Mouse (Mus musculus): ENCODE data around the gene Mpz.
"Not testable (repeated sequence)": the region's sequence is repeated elsewhere in the genome, so short reads cannot be mapped to it uniquely, and the experiment has no call there.

Mpz gene

DNA sequence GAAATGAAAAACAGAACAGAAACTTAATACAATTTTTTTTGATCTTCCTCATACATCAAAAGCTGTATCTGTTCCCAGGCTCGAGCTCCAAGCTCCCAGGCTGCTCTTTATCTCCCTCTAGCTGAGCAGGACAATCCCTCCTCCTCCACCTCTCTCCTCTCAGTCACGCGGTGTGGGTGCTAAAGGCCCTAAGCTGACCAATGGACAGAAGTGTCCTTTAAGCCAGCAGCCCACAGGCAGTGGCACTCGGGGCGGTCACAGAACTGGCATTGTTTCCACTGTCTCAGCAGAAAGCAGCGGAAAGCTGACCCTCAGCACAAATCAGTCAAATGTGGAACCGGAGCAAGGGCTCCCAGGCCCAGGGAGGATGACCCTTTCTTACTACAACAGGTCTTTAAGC, 21.3 kb upstream of the Mpz start:
- DNase-seq (ENCODE audit: low spot score) = no peak

DNA sequence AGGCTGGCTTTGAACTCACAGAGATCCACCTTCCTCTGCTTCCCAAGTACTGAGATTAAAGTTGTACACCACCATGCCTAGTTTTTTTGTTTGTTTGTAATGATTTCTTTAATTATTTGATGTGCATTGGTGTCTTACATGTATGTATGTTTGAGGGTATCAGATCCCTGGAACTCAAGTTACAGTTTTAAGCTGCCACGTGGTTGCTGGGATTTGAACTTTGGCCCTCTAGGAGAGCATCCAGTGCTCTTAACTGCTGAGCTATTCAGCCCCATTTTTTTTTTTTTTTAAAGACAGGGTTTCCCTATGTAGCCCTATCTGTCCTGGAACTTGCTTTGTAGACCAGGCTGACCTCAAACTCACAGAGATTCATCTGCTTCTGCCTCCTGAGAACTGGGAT, 19.5 kb upstream of the Mpz start:
- DNase-seq (ENCODE audit: low spot score) = no peak

DNA sequence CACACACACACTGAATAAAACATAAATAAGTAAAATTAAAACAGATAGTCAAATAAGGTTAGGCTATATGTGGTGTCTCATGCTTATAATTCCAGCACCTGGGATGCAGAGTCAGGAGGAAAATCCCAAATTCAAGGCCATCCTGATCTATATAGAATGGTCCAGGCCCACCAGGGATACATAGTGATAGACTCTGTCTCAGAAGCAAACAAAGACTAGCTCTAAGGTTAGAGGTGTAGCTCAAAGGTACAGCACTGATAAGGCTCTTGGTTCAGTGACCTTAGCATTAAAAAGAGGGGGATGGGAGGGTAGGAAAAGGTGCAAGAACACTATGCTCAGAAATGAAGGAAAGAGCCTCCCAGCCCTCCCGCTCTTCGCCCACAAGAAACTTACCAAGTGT, 14.9 kb upstream of the Mpz start:
- DNase-seq (ENCODE audit: low spot score) = no peak

DNA sequence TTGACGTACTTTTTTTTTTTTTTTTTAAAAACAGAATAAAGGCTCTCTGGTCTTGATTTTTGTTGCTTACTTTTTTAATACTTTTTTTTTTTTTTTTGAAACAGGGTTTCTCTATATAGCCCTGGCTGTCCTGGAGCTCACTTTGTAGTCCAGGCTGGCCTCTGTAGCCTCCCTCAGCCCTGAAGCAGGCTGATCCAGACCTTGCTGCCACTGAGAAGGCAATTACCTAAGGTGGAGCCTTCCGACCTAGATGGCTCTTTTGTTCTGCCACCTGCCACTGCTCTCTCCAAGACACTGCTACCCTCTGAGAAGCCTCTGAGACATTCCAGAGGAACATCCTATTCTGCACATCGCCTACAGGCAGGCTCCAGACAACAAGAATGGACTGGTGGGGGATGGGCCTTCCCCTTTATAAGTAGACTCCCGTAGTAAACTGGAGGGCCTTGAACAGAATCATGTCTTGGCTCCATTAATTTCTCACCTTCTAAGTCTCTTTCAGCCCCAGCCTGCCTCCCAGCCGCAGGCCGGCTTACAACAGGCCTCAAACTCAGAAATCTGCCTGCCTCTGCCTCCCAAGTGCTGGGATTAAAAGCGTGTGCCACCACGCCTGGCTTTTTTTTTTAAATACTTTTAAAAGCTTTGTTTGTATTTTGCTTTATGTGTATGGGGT, 12.9 kb upstream of the Mpz start:
- not testable (repeated sequence) for DNase-seq (ENCODE audit: low spot score)

DNA sequence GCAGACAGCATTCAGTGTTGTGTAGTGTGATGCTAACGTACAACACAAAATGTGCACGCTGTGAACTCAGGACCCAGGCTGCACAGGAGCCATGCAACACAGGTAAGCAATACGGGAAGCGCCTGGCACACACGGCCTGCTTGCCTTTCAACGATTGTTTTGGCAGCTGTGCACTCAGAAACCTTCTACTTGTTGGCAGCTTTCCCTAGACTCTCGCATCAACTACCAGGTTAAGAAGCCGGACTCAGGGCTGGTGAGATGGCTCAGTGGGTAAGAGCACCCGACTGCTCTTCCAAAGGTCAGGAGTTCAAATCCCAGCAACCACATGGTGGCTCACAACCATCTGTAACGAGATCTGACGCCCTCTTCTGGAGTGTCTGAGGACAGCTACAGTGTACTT, 7.5 kb upstream of the Mpz start:
- DNase-seq (ENCODE audit: low spot score) = not testable (repeated sequence)

DNA sequence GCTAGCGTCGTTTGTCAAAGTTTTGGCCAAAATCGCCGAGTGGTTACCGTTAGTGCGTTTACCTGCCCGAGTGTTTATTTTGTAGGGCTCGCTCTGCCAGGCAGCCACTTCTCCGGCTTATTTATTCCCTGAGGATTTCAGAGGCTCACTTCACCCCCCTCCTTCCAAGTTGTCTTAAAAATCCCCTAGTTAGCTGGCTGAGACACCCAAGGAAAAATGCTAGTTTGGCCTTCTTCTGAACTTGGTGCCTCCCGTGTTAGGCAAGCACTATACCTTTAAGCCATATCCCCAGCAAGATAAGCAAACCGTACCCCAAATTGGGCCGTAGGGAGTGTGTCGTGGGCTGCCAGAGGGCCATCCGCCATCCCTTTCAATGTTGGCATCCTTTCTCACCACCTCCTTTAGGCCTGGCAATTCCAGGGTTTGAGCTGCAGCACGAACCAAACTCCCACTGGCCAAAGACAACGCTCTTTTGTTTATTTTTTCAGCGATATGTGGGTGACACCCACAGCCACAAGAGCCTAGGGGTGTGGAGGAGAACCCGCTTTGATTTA, 404 bp downstream of the Mpz start:
- DNase-seq (ENCODE audit: low spot score) = no peak

DNA sequence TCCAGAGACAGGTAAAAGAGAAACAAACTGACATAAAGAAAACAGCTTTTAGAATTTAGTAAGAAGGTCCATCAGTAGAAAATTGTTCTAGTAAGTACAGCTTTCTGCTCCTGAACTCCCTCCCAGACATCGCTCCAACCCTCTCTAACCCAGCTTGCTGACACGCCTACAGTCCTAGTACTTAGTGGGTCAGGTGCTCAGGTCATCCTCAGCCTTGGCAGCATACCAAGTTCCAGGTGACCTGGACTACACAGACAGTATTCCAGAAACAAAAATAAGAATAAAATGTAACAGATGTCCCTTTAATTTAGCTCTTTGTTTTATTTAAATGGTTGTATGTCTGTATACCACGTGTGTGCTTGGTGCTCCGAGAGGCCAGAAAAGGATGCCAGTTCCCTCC, 1.5 kb downstream of the Mpz start:
- no peak for DNase-seq (ENCODE audit: low spot score)

DNA sequence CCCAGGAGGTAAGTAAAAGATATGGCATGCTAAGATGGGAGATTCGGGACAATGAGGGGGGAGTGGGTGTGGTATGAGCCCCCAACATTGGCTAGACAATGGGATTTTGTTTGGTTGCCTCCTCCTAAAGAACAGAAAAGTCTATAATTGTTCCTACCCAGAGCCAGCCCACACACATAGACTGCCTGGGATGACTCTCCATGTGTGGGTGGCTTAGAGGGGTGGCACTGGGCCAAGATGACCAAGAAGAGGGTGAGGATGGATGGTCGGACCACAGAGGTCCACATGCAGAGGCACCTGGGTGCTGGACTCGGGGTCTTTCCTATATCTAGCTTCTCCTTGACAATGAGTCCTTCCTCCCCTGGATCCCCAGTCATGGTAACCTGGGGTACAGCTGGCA, 6.1 kb downstream of the Mpz start:
- no peak for DNase-seq (ENCODE audit: low spot score)

DNA sequence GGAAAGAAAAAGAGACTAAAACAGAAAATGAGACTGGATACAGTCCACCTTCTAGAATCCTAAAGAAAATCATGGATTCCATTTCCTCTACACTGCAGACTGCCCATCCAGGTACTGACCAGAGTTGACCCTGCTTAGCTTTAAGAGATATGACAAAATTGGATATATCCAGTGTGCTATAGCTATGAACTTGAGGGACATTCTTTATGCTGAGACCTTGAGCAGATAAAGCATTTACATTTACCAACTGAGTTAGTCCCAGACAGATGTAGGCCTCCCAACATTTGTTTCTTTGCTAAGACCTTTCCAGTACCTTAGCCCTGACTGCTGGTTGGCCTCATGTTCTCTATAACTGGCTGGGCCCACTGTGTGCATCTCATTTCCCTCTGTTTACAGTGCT, 7.5 kb downstream of the Mpz start:
- no peak for DNase-seq (ENCODE audit: low spot score)

DNA sequence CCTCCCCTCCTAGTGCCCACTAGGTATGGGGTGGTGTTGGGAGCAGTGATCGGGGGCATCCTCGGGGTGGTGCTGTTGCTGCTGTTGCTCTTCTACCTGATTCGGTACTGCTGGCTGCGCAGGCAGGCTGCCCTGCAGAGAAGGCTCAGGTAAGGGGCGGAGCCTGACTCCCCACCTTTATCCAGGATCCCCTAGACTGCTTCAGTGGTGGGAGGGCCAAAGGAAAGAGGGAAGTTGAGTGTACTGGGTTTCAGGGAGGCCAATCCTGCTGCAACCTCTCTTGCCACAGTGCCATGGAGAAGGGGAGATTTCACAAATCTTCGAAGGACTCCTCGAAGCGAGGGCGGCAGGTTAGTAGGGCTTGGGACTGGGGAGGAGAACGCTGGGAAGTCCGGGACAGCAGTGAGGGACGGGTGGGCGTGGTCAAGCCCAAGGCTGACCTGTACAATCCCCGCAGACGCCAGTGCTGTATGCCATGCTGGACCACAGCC, 9.0 kb downstream of the Mpz start:
- no peak for DNase-seq (ENCODE audit: low spot score)

DNA sequence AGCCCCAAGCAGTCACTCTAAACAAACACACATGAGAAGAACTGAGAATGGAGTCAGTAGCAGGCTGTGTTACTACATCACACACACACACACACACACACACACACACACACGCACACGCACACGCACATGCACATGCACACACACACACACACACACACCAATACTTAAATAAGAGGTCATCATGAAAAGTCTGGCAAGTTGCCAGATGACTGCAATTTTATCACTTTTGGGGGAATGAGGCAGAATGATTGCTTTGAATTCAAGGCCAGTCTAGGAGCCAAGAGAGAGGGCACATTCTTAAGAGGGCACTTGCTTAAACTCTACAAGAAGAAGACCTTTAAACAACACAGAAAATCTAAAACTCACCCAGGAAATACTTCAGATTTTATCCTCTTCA, 12.0 kb downstream of the Mpz start:
- DNase-seq (ENCODE audit: low spot score) = no peak

DNA sequence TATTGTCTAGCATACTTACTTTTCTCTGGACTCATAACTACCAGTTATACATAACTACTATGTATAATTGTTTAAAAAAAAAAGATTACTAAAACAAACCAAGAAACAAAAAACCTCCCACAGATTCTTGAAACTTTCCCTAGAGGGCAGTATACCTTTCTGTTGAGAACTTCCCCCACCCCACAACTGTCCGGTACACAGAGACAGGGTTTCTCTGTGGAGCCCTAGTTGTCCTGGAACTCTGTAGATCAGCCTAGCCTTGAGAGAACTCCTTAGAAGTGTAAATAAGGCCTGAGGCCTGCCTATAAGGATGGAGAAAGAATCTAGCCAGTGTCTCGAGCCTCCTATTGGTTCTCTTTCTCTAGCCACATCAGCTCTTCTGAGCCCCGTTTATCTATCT, 13.7 kb downstream of the Mpz start:
- no peak for DNase-seq (ENCODE audit: low spot score)

DNA sequence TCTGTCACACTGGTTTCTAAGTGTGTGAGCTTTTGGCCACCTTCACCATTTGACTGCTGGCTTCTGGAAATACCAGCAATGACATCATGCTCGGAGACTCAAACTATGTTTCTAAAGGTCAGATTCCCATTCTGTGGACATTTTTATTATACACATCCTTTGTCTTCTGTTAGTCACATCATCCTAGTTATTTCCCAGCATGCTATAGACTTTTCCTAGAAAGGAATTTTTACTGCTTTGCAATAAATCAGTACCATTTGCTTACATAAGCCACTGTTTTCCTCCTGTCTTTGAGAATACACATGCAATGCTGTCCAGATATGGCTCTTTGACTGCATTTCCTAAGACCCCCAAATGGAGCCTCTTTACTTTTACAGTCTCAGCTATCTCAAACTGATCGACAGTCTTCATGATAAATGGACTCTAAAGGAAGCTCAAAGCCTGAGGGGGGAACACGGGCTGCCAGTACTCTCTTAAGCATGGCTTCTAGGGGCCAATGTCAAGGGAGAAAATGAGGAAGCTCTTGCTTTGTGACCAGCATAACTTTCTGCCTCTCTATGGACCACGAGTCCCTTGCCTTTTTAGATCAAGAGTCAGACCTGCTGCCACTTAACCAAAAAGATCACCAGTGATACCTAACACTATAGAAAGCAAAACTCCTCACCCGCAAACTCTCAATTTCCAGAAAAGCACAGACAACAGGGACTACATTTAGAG, 15.3 kb downstream of the Mpz start:
- no peak for DNase-seq (ENCODE audit: low spot score)

DNA sequence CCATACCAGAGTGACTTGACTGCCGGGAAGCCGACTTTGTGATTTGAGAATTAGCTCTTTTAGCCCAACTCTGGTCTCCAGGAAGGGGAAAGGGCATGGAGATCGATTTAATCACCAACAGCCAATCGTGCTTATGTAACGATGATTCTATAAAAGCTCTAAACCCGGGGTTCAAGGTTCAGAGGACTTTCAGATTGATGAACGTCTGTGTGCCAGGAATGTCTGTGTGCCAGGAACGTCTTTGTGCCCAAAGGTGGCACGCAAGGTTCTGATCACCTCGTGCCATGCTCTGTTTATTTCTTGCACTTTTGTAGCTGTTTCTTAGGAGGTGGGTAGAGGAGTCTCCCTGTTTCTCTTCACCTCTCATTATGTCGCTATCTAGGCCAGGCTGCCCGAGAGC, 18.4 kb downstream of the Mpz start:
- DNase-seq (ENCODE audit: low spot score) = no peak

DNA sequence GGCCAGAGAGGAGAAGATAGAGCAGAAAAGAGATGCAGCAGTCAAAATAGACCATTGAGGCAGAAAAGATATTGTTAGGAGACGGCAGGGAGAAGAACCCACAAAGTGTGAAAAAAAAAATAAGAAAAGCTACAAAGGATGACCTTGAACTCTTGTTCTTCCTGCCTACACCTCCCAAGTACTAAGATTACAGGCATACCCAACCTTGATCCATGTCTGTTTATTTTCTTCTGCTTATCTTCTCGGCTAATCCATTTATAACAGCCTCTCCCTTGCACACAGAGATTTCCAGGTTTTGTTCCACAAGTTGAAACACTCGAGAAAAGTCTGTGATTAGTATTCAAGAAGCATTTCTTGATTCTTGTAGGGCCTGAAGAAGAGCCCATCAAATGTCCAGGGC, 19.4 kb downstream of the Mpz start:
- DNase-seq (ENCODE audit: low spot score) = no peak

DNA sequence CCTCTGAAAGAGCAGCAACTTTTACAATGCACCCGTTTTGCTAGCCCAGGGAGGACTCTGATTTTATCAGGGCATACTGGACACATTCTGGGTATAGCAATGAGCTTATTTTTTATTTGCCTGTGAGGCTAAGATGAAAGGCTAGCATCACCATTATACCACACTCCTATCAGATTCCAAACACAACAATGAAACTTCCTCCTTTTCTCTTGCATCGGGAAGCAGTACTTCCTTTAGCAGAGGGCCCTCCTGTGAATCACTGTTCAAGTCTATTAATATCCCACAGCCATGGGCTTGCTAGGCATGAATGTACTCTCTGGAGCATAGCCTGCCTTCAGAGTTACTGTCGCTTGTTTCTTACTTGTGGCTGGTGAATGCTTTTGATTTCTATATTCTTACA, 20.6 kb downstream of the Mpz start:
- DNase-seq (ENCODE audit: low spot score) = no peak

DNA sequence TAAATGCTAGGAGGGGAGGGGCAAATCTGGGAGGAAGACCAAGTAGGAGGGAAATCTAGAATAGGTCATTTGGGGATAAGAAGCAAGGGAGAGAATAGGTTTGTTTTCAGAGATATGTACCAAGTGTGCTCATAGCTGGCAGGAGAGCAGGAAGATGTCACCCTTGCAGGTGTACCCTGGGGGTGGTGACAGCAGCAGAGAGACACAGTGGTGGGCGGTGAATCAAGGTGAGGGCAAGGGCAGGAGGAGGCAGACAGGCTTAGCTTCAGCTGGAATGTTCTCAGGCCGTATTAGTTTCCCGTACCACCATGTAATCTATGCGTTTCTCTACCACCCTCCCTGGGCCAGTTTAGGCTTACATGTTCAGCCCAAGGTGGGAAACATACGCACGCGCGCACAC, 22.3 kb downstream of the Mpz start:
- DNase-seq (ENCODE audit: low spot score) = no peak

DNA sequence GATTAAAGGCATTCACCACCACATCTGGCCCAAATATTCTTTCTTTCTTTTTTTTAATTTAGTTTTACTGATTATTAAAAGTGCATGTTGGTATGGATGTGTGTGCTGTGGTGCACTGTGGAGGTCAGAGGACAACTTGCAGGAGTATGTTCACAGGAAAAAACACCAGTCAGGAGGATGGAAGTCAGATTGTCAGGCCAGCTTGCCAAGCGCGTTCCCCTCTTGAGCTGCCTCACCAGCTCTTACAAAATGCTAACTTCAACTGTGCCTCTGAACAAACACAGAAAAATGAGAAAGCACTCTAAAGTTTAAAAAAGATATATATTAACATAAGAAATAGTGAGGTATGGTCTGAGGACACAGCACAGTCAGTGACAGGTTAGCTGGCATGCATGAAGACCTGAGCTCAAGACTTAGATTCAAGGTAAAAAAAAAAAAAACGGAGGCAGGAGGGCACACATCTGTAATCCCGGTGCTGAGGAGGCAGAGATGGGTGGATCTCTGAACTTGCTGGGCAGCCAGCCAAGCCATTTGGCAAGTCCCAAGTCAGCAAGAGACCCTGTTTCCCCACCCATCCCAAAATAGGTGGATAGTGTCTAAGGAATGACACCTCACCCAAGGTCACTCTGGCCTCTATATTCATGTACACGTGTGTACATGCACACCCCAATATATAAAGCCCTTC, 29.1 kb downstream of the Mpz start:
- DNase-seq (ENCODE audit: low spot score) = no peak

DNA sequence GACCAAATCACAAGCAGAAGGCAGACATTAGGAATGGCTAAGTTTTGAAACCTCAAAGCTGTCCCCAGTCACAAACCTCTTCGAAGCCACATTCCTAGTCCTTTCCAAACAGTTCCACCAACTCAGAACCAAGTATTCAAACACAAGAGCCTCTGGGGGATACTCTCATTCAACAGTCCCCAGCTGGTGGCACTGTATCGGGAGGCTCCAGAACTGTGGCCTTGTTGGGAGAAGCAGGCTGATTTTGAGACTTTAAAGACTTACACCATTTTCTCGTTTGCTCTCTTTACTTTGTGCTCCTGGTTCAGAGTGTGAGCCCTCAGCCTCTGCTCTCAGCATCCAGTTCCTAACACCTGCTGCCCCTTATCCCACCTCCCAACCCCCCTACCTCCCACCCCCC, 32.5 kb downstream of the Mpz start:
- no peak for DNase-seq (ENCODE audit: low spot score)

DNA sequence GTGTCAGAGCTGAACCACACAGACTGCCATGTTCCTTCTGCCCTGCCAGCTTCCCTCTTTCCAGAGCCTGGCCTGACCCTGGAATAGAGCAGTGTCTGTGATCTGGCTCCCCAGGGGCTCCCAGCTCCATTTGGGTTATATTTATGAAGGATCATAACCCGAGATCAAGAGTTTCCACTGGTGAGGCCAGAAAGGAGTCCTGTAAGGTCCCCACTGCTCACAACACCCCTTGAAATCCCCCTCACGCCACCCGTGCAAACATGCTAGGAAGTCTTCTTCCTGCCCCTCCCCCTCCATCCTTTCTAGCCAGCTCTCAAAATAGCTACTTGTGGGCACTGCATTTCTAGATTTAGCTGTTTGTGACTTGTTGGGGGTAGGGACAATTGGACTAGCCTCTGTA, 33.1 kb downstream of the Mpz start:
- DNase-seq (ENCODE audit: low spot score) = no peak

DNA sequence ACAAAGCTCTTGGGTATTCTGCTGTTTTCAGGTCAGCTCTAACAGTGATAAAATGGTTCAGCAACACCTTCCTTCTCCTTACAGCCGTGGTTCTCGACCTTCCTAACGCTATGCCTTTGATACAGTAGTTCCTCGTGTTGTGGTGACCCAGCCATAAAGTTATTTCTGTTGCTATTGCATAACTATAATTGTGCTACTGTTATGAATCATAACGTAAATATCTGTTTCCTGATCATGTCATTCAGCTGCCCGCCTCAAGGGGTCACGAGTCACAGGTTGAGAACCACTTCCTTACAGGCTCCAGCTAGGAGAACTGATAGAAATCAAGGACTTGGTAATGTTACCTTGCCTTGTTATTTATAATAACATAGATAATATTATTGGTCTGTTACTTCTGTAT, 33.8 kb downstream of the Mpz start:
- no peak for DNase-seq (ENCODE audit: low spot score)

DNA sequence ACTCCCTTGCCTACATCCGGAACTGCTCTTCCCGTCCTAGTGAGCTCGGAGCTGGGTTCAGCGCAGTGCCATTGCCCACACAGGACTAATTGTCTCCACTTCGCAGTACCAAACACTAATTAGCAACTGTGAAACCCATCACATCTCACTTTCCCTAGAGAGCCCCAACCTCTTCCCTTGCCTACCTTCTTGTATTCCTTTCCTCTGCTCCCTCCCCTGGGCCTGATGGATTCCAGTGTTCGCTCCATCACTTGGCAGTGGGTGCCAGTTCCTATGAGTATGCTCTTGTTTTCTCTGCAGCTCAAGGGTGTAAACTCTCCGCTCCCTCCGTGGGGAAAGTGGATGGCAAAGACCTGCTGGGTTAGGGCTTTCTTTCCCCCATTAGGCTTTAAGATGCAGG, 35.1 kb downstream of the Mpz start:
- DNase-seq (ENCODE audit: low spot score) = no peak

Data from c-Kit-positive CD71-positive TER-119-positive erythroid progenitor cells, embryonic 14.5 days (primary cell).